Mouse (Mus musculus) embryonic facial prominence, embryonic 15.5 days (tissue): ENCODE measurements around the gene Maml3. TPM values are rescaled to one million over a fixed set of nuclear protein-coding genes. Genes with fewer than 3 reads are reported as not detected.

Experiments
- ATAC-seq: fragments of 200-750 bp; cut with Nextera tagmentation; 2 replicates; pipeline ENCODE4 v1.8.0; 2017; ENCODE audit warnings: low read depth, moderate TSS enrichment; ENCODE audit not compliant: insufficient number of reproducible peaks, low FRiP score, low TSS enrichment
- H3K27ac ChIP-seq: fragments of 300-500 bp; sonication (generic); replicated peaks from 2 replicates; pipeline ENCODE4 v1.5.1; 2015; ENCODE audit warnings: mild to moderate bottlenecking, inconsistent platforms
- H3K27me3 ChIP-seq: fragments of 300-500 bp; sonication (generic); 2 replicates; pipeline ENCODE4 v1.6.1; 2015; ENCODE audit warnings: inconsistent platforms
- H3K36me3 ChIP-seq: fragments of 300-500 bp; sonication (generic); 2 replicates; pipeline ENCODE4 v1.6.1; 2015; ENCODE audit warnings: mild to moderate bottlenecking, inconsistent platforms
- H3K4me1 ChIP-seq: fragments of 300-500 bp; sonication (generic); 2 replicates; pipeline ENCODE4 v1.6.1; 2015; ENCODE audit warnings: inconsistent platforms
- H3K4me2 ChIP-seq: fragments of 300-500 bp; sonication (generic); replicated peaks from 2 replicates; pipeline ENCODE4 v1.6.1; 2015; ENCODE audit warnings: mild to moderate bottlenecking, inconsistent platforms
- H3K4me3 ChIP-seq: fragments of 300-500 bp; sonication (generic); replicated peaks from 2 replicates; pipeline ENCODE4 v1.5.1; 2015; ENCODE audit warnings: mild to moderate bottlenecking, inconsistent platforms
- H3K9ac ChIP-seq: fragments of 300-500 bp; sonication (generic); 2 replicates; pipeline ENCODE4 v1.6.1; 2015; ENCODE audit warnings: inconsistent platforms
- H3K9me3 ChIP-seq: fragments of 300-500 bp; sonication (generic); replicated peaks from 2 replicates; pipeline ENCODE4 v1.6.1; 2016; ENCODE audit warnings: inconsistent platforms
- WGBS: fragments of 180-500 bp; shearing (Covaris S2); methylation state at CpG from one replicate; pipeline ENCODE4 v1.1.7; 2015; 5-methylcytosine and 5-hydroxymethylcytosine counted together
- polyA plus RNA-seq: library from polyadenylated mRNA; unstranded; fragments of >200 nt; fragmentation: Nextera tagmentation; extraction: Ambion mirVana; gene quantifications from 2 replicates; pipeline ENCODE4 v1.2.1, GENCODE M21; 2015

The Maml3 gene
- polyA plus RNA-seq, 1 experiment from 2014 or later, result 6.5 TPM

DNA sequence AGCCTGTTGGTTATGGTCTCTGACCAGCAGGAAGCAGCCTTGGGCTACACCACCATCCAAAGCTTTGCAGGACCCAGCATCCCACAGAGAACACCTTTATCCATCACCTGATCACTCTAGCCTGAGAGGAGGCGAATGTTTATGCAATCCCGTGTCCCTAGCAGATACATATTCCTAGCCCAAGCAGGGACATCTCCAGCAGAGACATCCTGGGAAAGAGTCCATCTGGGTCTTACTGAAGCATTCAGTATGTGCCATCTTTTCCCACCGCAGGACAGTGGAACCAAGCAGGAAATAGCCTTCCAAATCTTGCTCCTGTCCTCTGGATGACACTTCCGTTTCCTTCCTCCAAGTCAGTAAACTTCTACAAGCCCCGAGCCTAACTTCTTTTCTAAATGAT lies 351.6 kb downstream of the Maml3 start:
- WGBS, result 77% methylated on average over 5 of the region's 5 CpGs
- H3K9ac ChIP-seq, result no peak overlapping the region
- no peak for ATAC-seq
- H3K36me3 ChIP-seq, result no peaks in the 10 kb centered on the region
- H3K4me3 ChIP-seq, result no peak overlapping the region
- H3K4me1 ChIP-seq, result peaks cover 24% of the 10 kb centered on the region
- no peak overlapping the region for H3K27ac ChIP-seq
- no peaks in the 10 kb centered on the region for H3K27me3 ChIP-seq
- H3K9me3 ChIP-seq, result no peaks in the 10 kb centered on the region
- H3K4me2 ChIP-seq, result no peak overlapping the region

DNA sequence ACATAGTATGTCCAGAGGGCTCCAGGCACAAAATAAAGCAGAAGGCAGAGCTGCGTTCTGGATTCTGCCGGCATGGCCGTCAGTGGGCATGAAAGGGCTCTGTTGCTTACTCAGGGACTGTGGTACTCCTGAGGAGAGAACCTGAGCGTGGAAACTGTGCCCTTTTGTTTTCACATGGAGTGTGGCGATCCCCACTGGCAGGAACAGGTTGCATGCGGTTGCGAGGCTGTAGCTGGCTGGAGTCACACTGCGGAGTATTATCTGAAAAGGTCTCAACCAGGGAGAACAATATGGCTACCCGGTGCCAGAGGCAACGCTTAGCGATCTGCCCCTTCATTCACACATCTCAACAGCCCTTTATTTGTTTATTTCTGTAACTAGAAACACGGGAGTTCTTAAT lies 353.4 kb downstream of the Maml3 start:
- 77% methylated on average over 12 of the region's 12 CpGs for WGBS
- no peak overlapping the region for H3K4me2 ChIP-seq
- H3K4me1 ChIP-seq, result peaks cover 24% of the 10 kb centered on the region
- no peak for ATAC-seq
- no peaks in the 10 kb centered on the region for H3K27me3 ChIP-seq
- H3K36me3 ChIP-seq, result no peaks in the 10 kb centered on the region
- H3K4me3 ChIP-seq, result no peak overlapping the region
- H3K9me3 ChIP-seq, result no peaks in the 10 kb centered on the region
- no peak overlapping the region for H3K9ac ChIP-seq
- no peak overlapping the region for H3K27ac ChIP-seq

DNA sequence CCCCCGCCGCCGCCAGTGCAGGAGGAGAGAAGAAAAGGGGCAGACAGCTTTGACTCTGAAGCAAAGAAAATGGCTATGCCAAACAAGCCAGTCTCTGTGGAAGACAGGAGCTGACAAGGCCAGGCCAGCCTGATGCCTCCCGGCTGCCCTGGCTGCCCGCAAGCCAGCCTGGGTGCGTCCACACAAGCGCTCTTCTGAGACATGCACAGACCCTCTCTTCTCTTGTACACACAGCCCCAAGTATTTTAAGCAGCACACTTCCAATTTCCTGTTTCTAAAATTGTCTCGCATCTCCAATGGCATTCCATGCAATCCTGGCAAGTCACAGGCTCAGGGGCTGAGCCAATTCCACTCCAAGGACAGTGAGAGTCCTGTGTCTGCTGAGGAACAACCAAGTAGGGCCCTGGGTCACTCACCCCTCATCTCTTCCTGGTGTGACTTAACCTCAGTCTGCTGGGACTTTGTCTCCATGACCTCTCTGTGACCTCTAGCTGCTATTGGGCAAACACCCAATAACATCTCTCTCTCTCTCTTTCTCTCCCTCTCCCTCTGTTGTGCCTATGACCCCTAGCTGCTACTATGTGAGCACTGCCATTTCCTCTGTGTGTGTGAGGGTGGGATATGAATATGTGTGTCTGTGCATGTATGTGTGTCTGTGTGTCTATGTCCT lies 354.9 kb downstream of the Maml3 start:
- H3K9me3 ChIP-seq, result no peaks in the 10 kb centered on the region
- WGBS, result 20% methylated on average over 8 of the region's 8 CpGs
- 0 out of 2 replicates have a peak overlapping the region, but pooled peaks have one; percentile 15 for H3K4me2 ChIP-seq
- H3K9ac ChIP-seq, result no peak overlapping the region
- H3K4me3 ChIP-seq, result no peak overlapping the region
- H3K4me1 ChIP-seq, result peaks cover 24% of the 10 kb centered on the region
- no peaks in the 10 kb centered on the region for H3K27me3 ChIP-seq
- H3K36me3 ChIP-seq, result no peaks in the 10 kb centered on the region
- peak; percentile 82 for ATAC-seq
- H3K27ac ChIP-seq, result peak overlapping the region; percentile 82

DNA sequence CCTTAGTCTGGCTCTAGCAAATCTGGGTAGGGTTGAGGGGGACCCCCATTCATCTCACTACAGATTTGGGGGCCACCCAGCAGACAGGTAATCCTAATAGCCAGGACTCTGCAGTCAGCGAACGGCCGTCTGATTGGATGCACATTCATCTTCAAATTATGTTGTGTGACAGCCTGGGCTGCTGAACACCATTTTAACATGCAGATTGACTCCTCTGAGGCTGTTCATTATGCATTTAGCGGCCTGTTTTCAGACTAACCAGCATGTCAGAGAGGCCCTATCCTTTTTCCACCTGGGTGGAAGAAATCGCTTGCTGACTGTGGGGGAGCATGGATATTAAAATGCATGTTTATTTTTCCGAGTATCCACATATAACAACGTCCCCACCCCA lies 355.5 kb downstream of the Maml3 start:
- ATAC-seq, result no peak
- Histone ChIP-seq H3K27me3 (no peaks in the 10 kb centered on the region), H3K4me1 (peaks cover 24% of the 10 kb centered on the region), H3K4me2 (0 out of 2 replicates have a peak overlapping the region, but pooled peaks have one; percentile 15), H3K9me3 (no peaks in the 10 kb centered on the region), H3K4me3 (no peak overlapping the region), H3K9ac (no peak overlapping the region), H3K27ac (peak overlapping the region; percentile 82), H3K36me3 (no peaks in the 10 kb centered on the region)
- 29% methylated on average over 7 of the region's 7 CpGs for WGBS

DNA sequence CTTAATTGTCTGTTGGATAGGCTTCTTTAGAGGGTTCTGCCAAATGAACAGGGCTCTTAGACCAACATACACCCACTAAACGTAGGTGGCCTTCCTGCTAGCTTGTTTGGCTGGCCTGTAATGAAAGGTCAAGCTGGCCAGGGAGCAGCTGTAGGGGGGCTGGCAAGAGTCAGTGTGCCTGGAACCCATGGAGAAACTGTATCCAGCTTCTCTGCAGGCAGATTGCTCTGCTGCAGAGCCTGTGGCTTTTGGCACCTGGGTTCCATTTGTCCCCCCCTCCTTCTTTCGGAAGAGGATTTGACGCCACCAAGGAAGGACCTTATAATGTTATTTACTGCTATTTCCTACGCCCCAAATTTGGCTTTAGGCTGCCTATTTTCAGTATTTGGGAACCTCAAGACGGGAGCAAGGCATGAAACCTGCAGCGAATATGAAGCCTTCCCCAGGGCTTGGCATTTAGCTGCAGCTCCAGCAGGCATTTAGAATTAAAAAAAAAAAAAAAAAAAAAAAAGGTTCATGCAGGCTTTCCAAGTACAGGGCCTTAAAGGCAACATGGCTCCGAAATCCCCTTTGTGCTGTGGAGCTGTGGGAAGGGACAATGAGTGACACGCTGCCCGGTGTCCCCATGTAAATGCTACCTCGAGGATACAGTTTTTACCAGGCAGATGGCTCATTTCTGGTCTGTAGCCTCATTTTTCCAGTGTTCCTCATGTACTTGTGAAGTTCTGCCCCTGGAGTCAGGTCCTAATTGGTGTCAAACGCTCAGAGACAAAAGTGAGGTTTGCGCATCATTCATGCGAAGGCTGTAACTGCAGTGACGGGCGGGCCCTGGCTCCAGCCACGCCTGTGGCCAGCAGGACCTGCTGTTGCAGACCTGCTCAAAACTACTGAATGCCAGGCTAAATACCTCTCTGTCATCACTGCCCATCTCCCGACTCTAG lies 356.2 kb downstream of the Maml3 start:
- 62% methylated on average over 17 of the region's 17 CpGs for WGBS
- Histone ChIP-seq H3K9me3 (no peaks in the 10 kb centered on the region), H3K36me3 (no peaks in the 10 kb centered on the region), H3K4me1 (peaks cover 24% of the 10 kb centered on the region), H3K4me3 (no peak overlapping the region), H3K27ac (peak overlapping the region; percentile 82; the same call in 1 of the 2 replicates), H3K27me3 (no peaks in the 10 kb centered on the region), H3K9ac (no peak overlapping the region), H3K4me2 (no peak overlapping the region)
- ATAC-seq, result no peak

DNA sequence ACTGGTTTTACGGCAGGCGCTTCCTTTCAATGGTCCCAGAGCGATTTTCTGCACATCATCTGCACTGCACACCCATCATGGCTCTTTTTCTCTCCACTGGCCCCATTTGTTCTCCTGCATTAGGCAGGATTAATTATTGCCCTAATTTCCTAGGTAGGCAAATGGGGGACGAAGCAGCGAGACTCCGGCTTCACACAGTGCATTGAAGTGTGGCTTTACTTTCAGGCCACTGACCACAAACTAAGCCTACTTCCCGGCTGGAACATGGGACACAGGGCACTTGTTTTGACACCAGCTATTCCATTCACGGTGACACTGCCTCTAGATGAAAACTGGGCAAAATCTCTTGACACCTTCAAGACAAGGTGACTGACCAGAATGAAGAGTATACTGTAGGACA lies 358.1 kb downstream of the Maml3 start:
- H3K27me3 ChIP-seq, result no peaks in the 10 kb centered on the region
- H3K36me3 ChIP-seq, result no peaks in the 10 kb centered on the region
- ATAC-seq, result no peak
- no peaks in the 10 kb centered on the region for H3K9me3 ChIP-seq
- peaks cover 31% of the 10 kb centered on the region for H3K4me1 ChIP-seq
- 97% methylated on average over 8 of the region's 8 CpGs for WGBS
- no peak overlapping the region for H3K4me2 ChIP-seq
- H3K4me3 ChIP-seq, result no peak overlapping the region
- no peak overlapping the region for H3K9ac ChIP-seq
- H3K27ac ChIP-seq, result no peak overlapping the region

DNA sequence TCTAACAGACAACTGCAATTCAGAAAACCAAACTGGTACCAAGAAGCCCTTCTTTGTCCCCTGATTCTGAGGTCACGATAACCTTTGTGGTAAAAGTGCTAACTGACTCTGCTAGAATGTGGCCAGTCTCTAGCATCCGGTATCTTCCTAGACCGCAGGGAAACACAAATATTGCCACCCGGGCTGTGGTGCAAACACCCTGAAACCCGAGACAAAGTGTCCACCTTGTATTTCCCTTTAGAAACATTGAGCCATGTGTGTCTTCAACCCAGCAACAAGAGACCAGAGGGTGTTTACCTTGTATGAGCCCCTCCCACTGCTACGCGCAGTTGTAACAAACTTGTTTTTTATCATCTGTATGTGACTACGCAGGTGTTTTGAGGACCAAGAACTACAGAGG lies 359.7 kb downstream of the Maml3 start:
- H3K4me2 ChIP-seq, result no peak overlapping the region
- no peak overlapping the region for H3K4me3 ChIP-seq
- H3K27me3 ChIP-seq, result no peaks in the 10 kb centered on the region
- no peak for ATAC-seq
- H3K4me1 ChIP-seq, result peaks cover 26% of the 10 kb centered on the region
- no peaks in the 10 kb centered on the region for H3K36me3 ChIP-seq
- 75% methylated on average over 8 of the region's 8 CpGs for WGBS
- no peaks in the 10 kb centered on the region for H3K9me3 ChIP-seq
- no peak overlapping the region for H3K9ac ChIP-seq
- H3K27ac ChIP-seq, result no peak overlapping the region

DNA sequence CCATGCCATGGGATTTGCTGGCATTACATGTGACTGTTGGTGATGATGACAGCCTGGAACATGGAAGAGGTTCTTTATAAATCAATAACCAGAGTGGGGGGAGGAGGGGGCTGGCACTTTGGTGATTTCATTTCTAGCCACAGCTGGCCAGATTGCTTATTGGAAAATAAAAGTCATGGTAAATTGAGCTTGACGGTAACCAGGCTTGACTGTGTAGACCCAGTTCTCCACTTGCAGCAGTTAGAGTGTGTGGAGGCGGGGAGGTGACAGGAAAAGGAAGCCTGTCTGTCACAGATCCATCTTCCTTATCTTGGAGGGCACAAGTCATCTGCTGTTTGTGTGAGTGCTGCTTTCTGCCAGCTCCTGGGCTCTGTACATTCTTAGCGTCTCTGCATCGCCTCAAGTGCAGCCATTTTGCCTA lies 360.5 kb downstream of the Maml3 start:
- H3K4me2 ChIP-seq, result no peak overlapping the region
- no peaks in the 10 kb centered on the region for H3K36me3 ChIP-seq
- no peaks in the 10 kb centered on the region for H3K27me3 ChIP-seq
- no peak for ATAC-seq
- WGBS, result 68% methylated on average over 4 of the region's 4 CpGs
- H3K27ac ChIP-seq, result no peak overlapping the region
- peaks cover 20% of the 10 kb centered on the region for H3K4me1 ChIP-seq
- H3K9ac ChIP-seq, result no peak overlapping the region
- no peaks in the 10 kb centered on the region for H3K9me3 ChIP-seq
- no peak overlapping the region for H3K4me3 ChIP-seq

DNA sequence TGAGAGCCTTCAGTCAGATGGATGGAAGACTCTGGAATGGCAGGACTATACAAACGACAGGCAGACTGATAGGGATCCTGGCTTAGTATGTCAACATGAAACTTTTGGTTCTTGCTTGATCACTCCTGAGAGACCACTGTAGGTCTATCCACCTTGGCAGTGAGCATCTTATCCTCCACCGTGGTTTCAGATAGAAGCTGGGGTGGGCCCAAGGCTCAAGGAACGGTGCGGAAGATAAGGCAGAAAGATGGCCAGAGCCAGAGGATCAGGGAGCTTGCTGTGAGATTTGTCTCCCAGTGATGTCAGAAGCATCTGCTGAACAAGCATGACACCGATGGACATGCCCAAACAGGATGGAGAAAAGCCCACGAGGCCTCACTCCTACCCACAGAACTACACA lies 362.5 kb downstream of the Maml3 start:
- no peak overlapping the region for H3K4me2 ChIP-seq
- no peak overlapping the region for H3K27ac ChIP-seq
- H3K9me3 ChIP-seq, result no peaks in the 10 kb centered on the region
- WGBS, result 75% methylated on average over 6 of the region's 6 CpGs
- ATAC-seq, result no peak
- H3K9ac ChIP-seq, result no peak overlapping the region
- no peak overlapping the region for H3K4me3 ChIP-seq
- H3K36me3 ChIP-seq, result no peaks in the 10 kb centered on the region
- H3K27me3 ChIP-seq, result no peaks in the 10 kb centered on the region
- H3K4me1 ChIP-seq, result peaks cover 16% of the 10 kb centered on the region

DNA sequence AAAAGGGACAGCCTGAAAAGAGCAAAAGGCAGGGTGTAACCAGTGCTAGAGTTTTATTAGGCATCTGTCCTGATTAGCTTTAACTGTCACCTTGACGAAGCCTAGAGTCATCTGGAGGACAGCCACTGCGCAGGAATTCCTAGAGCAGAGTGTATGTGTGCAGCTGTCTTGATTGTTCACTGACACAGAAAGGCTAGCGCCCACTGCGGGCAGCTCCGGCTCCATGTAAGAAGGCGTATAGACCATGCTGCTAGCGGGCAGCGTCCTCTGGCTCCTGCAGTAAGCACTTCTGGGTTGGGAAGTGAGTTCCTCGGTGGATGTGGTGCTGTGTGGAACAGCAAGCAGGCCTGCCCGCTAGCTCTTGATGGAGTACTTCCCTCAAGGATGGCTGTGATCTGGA lies 363.1 kb downstream of the Maml3 start:
- H3K9ac ChIP-seq, result no peak overlapping the region
- no peak overlapping the region for H3K4me2 ChIP-seq
- WGBS, result 77% methylated on average over 10 of the region's 10 CpGs
- H3K9me3 ChIP-seq, result no peaks in the 10 kb centered on the region
- peak; percentile 52; the same call in 1 of the 2 replicates for ATAC-seq
- no peak overlapping the region for H3K4me3 ChIP-seq
- no peaks in the 10 kb centered on the region for H3K36me3 ChIP-seq
- H3K4me1 ChIP-seq, result peaks cover 16% of the 10 kb centered on the region
- H3K27me3 ChIP-seq, result no peaks in the 10 kb centered on the region
- H3K27ac ChIP-seq, result no peak overlapping the region

DNA sequence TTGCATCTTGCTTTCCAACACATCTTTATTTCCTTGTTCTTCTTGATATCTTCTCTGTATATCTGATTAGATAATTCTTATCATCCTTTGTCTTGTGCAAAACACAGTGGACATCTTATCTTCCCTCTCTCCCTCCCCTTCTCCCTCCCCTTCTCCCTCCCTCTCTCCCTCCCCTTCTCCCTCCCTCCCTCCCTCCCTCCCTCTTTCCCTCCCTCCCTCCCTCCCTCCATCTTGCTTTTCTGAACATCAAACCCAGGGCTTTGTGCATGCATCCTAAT lies 365.1 kb downstream of the Maml3 start:
- Histone ChIP-seq H3K27ac (no peak overlapping the region), H3K4me2 (no peak overlapping the region), H3K4me1 (peaks cover 16% of the 10 kb centered on the region), H3K36me3 (no peaks in the 10 kb centered on the region), H3K9ac (no peak overlapping the region), H3K4me3 (no peak overlapping the region), H3K9me3 (no peaks in the 10 kb centered on the region), H3K27me3 (no peaks in the 10 kb centered on the region)
- ATAC-seq, result no peak
